Comparison of ENCODE assay signal across 15 mouse cellular contexts in the genomic region with DNA sequence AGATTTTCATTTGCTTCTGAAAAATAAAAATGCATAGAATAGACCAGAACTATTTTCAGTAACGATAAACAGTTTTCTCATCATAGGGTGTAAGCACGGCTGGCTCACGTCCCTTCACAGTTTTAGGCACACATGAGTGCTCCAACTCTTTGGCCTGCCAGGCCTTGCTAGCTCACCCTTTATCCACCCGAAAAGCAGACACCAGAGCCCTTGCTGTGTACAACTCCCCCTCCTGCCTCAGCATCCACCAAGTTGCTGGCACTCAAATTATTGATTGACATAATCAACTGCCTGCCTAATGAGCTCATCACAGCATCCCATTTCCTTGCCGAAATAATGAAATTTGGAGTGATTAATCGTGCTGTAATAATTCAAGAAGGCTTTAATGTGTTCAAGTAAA.
"Had no signal": no experiment of that assay in that cellular context is flagged by ENCODE, and none has a peak within 500 bp of the region (broad histone marks: within the 10 kb centered on the region; RNA-seq: fewer than 3 reads in every experiment).

No protein-coding gene starts in this region.

- H3K36me3 ChIP-seq: liver, embryonic 13.5 days; midbrain, embryonic 12.5 days; midbrain, embryonic 15.5 days; stomach, embryonic 15.5 days had no signal

- DNase-seq: kidney, postnatal 36 days; layer of hippocampus, postnatal 36 days; liver, embryonic 13.5 days; lung, adult 2 months; retina, postnatal 1 day; right cerebral cortex, postnatal 25 days; spleen, adult 18-20 months; thymus, adult 18-20 months; thymus, postnatal 36 days had no signal

- H3K4me3 ChIP-seq: left cerebral cortex, adult 2 months; liver, embryonic 13.5 days; midbrain, embryonic 12.5 days; midbrain, embryonic 15.5 days; stomach, embryonic 15.5 days had no signal

- H3K27me3 ChIP-seq: liver, embryonic 13.5 days; midbrain, embryonic 12.5 days; midbrain, embryonic 15.5 days; stomach, embryonic 15.5 days had no signal

- H3K9ac ChIP-seq: liver, embryonic 13.5 days; midbrain, embryonic 12.5 days; midbrain, embryonic 15.5 days; stomach, embryonic 15.5 days had no signal

- H3K4me2 ChIP-seq: liver, embryonic 13.5 days; midbrain, embryonic 12.5 days; midbrain, embryonic 15.5 days; stomach, embryonic 15.5 days had no signal

- H3K4me1 ChIP-seq: liver, embryonic 13.5 days; stomach, embryonic 15.5 days had no signal

- H3K27ac ChIP-seq: kidney, postnatal 0 days; left cerebral cortex, adult 2 months; liver, embryonic 13.5 days; macrophage; midbrain, embryonic 12.5 days; midbrain, embryonic 15.5 days; stomach, embryonic 15.5 days had no signal

- H3K9me3 ChIP-seq: liver, embryonic 13.5 days; midbrain, embryonic 12.5 days; midbrain, embryonic 15.5 days; stomach, embryonic 15.5 days had no signal
